Mouse (Mus musculus) cerebellum, postnatal 10 days (tissue): Measurements from ENCODE around the gene Ormdl2.

ENCODE experiments used
- DNase-seq, 2 experiments: peaks; one replicate each; pipeline ENCODE4 v3.0.0; 2021; ENCODE audit warnings: mixed read lengths in 2 of 2

The Ormdl2 gene

GRCm38 (mm10) chr10:128803771-128804270 lies 17.6 kb downstream of the Ormdl2 start, which contains the start of gene Dnajc14:
Gene Dnajc14 (plus strand): TSS chr10:128804062.
- peak; percentile 80 to 83 for DNase-seq

DNA sequence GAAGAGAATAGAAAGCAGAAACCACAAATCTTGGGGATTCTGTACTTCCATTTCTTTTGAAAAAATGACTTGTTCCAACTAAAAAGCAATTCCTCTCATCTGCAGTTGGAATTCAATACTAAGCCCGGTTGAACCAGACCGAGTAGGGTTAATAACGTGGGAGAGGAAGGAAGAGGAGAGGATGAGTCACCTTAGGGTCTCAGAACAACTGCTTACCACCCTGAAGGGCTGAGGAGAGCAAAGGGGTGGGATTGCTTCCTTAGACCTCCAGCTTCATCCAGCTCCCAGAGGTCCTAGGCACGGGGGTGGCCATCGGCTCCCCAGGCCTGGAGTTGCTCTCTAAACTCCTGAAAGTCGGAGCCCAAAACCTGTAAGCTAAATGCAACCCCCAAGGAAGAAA lies 18.1 kb downstream of the Ormdl2 start:
- no peak for DNase-seq

DNA sequence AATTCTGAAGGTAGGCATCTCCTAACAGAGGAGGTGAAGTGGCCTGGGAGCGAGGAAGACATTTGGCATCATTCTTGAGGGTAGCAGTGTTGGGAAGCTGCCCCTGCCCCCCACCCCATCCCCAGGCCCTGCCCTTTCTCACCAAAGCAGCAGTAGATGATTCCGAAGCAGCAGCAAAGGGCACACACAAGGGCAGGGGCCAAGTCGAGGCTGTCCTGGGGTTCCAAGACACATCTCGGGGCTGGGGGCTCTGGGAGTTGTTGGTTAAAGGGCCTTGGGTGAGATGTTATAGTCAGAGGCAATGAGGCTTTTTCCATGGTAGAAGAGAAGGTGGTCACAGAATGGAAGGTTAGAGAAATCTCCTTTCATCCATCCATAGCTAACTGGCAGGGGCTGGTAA lies 18.5 kb downstream of the Ormdl2 start:
- no peak for DNase-seq

GRCm38 (mm10) chr10:128801981-128802495 lies 19.4 kb downstream of the Ormdl2 start:
- peak in 1 of 2 experiments; percentile 16 for DNase-seq

GRCm38 (mm10) chr10:128798676-128799075 lies 22.8 kb downstream of the Ormdl2 start:
- DNase-seq: no peak

- DNase-seq: peak; percentile 41 to 60
These were observed 25.9 kb downstream of the Ormdl2 start for GRCm38 (mm10) chr10:128795581-128795980.

DNA sequence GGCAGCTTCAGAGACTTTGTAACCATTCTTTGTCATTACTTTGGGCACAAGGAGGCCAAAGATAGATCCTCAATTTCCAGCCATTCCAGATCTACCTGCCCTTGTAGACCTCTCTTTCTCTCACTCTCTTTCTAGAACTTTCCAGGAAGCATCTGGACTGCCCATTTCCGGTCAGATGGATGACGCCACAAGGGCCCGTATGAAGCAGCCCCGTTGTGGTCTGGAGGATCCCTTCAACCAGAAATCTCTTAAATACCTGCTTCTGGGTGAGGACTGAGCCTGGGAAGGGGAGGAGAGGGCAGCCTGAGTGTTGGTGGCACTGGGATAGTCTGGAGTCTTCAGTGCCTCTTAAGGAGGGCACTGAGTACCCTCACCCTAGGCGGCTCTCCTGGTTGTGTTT lies 27.1 kb downstream of the Ormdl2 start:
- DNase-seq: no peak

GRCm38 (mm10) chr10:128793258-128793657 lies 28.2 kb downstream of the Ormdl2 start:
- no peak for DNase-seq

DNA sequence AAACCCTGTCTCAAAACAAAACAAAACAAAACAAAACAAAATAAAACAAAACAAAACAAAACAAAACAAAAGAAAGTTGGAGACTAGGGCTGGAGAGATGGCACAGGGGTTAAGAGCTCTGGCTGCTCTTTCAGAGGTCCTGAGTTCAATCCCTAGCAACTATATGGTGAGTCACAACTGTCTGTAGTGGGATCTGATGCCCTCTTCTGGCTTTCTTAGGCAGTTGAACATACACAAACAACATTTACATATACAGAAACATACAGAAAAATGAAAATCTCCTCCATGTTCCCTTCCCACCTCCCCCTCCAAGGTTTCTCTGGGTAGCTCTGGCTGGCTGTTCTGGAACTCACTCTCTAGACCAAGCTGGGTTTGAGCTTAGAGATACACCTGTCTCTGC lies 29.4 kb downstream of the Ormdl2 start:
- DNase-seq: no peak

- DNase-seq: no peak
These were observed 30.9 kb downstream of the Ormdl2 start, which contains the start of gene Mmp19 for GRCm38 (mm10) chr10:128790398-128791124. Gene Mmp19 (plus strand): TSS chr10:128790910.

GRCm38 (mm10) chr10:128780200-128780599 lies 41.2 kb downstream of the Ormdl2 start:
- no peak for DNase-seq

GRCm38 (mm10) chr10:128779011-128779795 lies 42.2 kb downstream of the Ormdl2 start:
- peak in 1 of 2 experiments; percentile 22 for DNase-seq

DNA sequence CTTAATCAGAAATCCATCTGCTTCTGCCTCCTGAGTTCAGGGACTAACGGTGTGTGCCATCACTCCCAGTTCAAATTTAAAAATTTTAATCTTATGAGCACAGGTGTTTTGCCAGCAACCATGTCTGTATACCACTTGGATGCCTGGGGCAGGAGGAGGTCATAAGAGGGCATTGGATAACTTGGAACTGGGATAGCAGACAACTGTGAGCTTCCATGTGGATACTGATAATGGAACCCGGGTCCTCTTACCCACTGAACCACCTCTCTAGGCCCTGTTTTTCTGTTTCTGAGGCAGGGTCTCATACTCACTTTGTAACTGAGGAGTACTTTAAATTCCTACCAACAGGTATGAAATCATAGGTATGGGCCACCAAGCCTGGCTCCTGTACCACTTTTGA lies 43.0 kb downstream of the Ormdl2 start:
- no peak for DNase-seq

DNA sequence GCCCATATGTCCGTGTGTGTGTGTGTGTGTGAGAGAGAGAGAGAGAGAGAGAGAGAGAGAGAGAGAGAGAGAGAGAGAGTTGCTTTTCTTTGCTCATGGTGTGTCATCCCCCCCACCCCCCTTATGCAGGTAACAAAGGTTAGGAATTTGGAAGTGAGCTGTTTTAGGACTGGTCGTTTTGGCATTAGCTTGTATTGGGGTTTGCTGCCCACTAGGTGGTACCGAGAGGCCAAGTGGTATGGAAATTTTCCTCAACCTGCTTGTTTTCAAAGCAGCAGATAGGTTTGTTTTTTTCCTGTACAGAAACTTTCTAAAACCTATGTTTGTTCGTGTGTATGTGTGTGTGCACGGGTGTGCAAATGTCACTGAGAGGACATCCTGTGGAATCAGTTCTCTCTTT lies 47.8 kb downstream of the Ormdl2 start:
- no peak for DNase-seq

DNA sequence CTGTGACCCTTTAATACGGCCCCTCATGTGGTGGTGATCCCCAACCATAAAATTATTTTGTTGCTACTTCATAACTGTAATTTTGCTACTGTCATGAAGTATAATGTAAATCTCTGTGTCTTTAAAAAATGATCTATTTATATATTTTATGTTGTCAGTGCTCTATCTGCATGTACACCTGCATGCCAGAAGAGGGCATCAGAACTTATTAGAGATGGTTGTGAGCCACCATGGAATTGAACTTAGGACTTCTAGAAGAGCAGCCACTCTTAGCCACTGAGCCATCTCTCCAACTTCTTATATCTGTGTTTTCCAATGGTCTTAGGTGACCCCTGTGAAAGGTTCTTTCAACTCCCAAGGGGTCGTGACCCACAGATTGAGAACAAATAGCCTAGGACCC lies 48.5 kb downstream of the Ormdl2 start:
- peak in 1 of 2 experiments; percentile 15 for DNase-seq
